Mouse (Mus musculus): Measurements from ENCODE around the gene Shisa9. TPM values are rescaled to one million over a fixed set of nuclear protein-coding genes. Genes with fewer than 3 reads are reported as not detected.

Gene Shisa9
- polyA plus RNA-seq, 1 experiment = 0.05 TPM

DNA sequence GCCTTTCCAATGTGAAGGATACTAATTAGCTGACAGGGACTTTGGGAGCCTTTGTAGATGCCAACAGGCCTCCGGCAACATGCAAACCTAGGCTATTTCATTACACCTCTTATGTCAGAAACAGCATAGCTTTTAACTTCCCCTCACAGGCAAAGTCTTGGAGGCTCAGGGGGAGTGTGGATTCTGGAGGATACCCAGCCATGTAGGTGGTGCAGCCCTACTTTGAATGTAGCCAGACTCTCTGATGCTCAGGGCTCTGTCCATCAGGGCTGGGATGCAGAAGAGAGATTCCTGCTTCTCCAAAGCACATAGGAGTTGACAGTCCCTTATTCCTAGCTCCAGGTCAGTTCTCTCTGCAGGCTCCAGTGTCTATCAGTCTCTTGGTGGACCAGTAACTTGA is 133.0 kb downstream of the Shisa9 start:
- Histone ChIP-seq H3K4me3 (ENCODE audit: extremely low read depth, insufficient read depth, insufficient read length) (no peak overlapping the region), H3K4me1 (ENCODE audit: control insufficient read depth, insufficient read depth, insufficient read length) (no peaks in the 10 kb centered on the region), H3K27ac (ENCODE audit: insufficient read depth, low read length) (no peak overlapping the region), H3K27me3 (ENCODE audit: control insufficient read depth, insufficient read depth, low read length) (no peaks in the 10 kb centered on the region), H3K36me3 (ENCODE audit: control insufficient read depth, insufficient read depth, low read length) (no peaks in the 10 kb centered on the region)
- 94% methylated on average over 1 of the region's 1 CpGs for WGBS
- no peak for DNase-seq (ENCODE audit: low read depth in 1 of 2, low spot score in 2 of 2)
- TF ChIP-seq CTCF (IDR thresholded peaks at IDR 0.05; ENCODE audit: extremely low read depth, insufficient read depth, insufficient read length, insufficient replicate concordance) (no peak), POLR2A (IDR thresholded peaks at IDR 0.05; ENCODE audit: low read depth, low read length) (no peak)

DNA sequence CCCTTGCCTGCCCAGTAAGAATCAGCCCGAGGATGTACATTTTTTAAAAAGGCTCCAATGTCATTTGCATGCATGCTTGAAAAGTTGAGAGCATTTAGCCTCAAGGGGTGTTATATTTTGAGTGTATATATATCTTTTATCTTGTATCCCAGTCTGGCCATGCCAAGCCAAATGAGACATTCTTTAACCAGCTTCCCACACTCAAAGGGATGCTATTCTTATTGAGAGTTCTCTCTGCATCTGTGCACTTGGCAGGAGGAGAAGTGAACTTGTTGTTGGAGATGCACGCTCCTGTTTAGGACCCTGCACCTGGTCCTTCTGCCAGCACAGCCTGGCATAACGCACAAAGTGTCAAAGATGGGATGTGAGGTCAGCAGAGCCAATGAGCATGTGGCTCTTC is 135.6 kb downstream of the Shisa9 start:
- WGBS = 87% methylated on average over 3 of the region's 3 CpGs

DNA sequence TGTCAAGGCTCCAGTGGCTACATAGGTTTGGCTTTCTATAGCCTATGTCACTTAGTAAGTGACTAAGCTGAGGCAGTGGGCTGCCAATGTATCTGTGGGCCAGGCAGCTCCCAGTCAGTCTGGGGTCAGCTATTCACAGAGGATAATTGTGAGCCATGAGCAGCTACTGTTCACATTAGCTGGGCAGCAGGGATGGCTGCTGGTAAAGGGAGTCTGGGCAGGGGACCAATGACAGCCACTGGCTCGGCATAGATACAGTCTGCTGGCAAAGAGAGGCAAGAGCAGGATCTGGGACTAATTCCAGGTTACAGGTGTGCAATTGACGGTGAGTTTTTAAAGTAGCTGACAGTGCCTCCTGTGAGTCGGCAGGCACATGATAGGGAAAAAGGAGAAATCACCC is 145.9 kb downstream of the Shisa9 start:
- no peaks in the 10 kb centered on the region for H3K27me3 ChIP-seq (ENCODE audit: control insufficient read depth, insufficient read depth, low read length)
- H3K27ac ChIP-seq (ENCODE audit: insufficient read depth, low read length) = no peak overlapping the region
- WGBS = 87% methylated on average over 3 of the region's 3 CpGs
- no peak overlapping the region for H3K4me3 ChIP-seq (ENCODE audit: extremely low read depth, insufficient read depth, insufficient read length)
- no peaks in the 10 kb centered on the region for H3K4me1 ChIP-seq (ENCODE audit: control insufficient read depth, insufficient read depth, insufficient read length)
- TF ChIP-seq POLR2A (IDR thresholded peaks at IDR 0.05; ENCODE audit: low read depth, low read length) (no peak), CTCF (IDR thresholded peaks at IDR 0.05; ENCODE audit: extremely low read depth, insufficient read depth, insufficient read length, insufficient replicate concordance) (no peak)
- DNase-seq (ENCODE audit: low read depth in 1 of 2, low spot score in 2 of 2) = no peak
- no peaks in the 10 kb centered on the region for H3K36me3 ChIP-seq (ENCODE audit: control insufficient read depth, insufficient read depth, low read length)

More for the DNA sequence above, 135.6 kb downstream of the Shisa9 start:
- H3K4me1 ChIP-seq (ENCODE audit: control insufficient read depth, insufficient read depth, insufficient read length) = no peaks in the 10 kb centered on the region
- H3K4me3 ChIP-seq (ENCODE audit: extremely low read depth, insufficient read depth, insufficient read length) = no peak overlapping the region
- no peak overlapping the region for H3K27ac ChIP-seq (ENCODE audit: insufficient read depth, low read length)
- H3K27me3 ChIP-seq (ENCODE audit: control insufficient read depth, insufficient read depth, low read length) = no peaks in the 10 kb centered on the region
- H3K36me3 ChIP-seq (ENCODE audit: control insufficient read depth, insufficient read depth, low read length) = no peaks in the 10 kb centered on the region
- TF ChIP-seq POLR2A (IDR thresholded peaks at IDR 0.05; ENCODE audit: low read depth, low read length) (no peak), CTCF (IDR thresholded peaks at IDR 0.05; ENCODE audit: extremely low read depth, insufficient read depth, insufficient read length, insufficient replicate concordance) (no peak)
- DNase-seq (ENCODE audit: low read depth in 1 of 2, low spot score in 2 of 2) = no peak

DNA sequence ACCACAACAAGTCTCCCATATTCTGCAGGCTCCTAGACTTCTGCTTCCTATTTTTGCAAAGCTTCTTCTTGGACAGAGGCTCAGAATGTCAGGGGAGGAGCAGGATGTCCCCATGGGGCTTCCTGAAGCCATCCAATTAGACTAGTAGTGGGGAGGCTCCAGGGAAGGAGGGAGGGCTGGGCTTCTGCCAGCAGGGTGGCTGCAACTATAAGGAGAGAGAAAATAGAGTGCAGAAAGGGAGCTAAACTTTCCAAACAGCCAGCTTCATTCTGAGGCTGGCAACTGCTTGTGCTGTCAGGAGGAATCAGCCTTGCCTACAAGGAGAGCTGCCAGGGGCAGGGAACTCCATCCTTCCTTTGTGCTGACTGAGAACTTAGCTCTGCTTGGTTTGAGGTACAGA is 162.8 kb downstream of the Shisa9 start:
- TF ChIP-seq POLR2A (IDR thresholded peaks at IDR 0.05; ENCODE audit: low read depth, low read length) = no peak
- TF ChIP-seq CTCF (IDR thresholded peaks at IDR 0.05; ENCODE audit: extremely low read depth, insufficient read depth, insufficient read length, insufficient replicate concordance) = no peak
- DNase-seq (ENCODE audit: low read depth in 1 of 2, low spot score in 2 of 2) = no peak

DNA sequence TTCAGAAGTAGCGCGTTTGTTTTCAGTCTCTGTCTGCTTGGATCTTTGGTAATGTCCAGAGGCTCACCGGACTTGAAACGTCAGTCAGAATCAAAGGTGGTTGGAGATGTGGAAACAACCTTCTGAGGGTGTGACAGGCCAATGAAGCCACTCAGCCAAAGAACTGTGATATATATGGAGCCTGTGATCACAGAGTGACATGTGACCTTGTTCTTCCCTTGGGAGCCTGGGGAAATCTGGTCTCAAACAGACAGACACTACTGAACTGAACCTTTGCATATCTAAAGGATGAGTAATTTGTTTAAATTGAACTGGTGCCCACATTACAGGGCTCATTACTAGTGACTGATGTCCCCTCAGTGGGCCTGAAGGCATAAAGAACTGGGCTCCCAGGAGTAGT is 168.1 kb downstream of the Shisa9 start:
- H3K4me1 ChIP-seq (ENCODE audit: control insufficient read depth, insufficient read depth, insufficient read length) = no peaks in the 10 kb centered on the region
- H3K27me3 ChIP-seq (ENCODE audit: control insufficient read depth, insufficient read depth, low read length) = no peaks in the 10 kb centered on the region
- DNase-seq (ENCODE audit: low read depth in 1 of 2, low spot score in 2 of 2) = no peak
- TF ChIP-seq CTCF (IDR thresholded peaks at IDR 0.05; ENCODE audit: extremely low read depth, insufficient read depth, insufficient read length, insufficient replicate concordance) (no peak), POLR2A (IDR thresholded peaks at IDR 0.05; ENCODE audit: low read depth, low read length) (no peak)
- no peaks in the 10 kb centered on the region for H3K36me3 ChIP-seq (ENCODE audit: control insufficient read depth, insufficient read depth, low read length)
- H3K4me3 ChIP-seq (ENCODE audit: extremely low read depth, insufficient read depth, insufficient read length) = no peak overlapping the region
- WGBS = 95% methylated on average over 4 of the region's 4 CpGs
- no peak overlapping the region for H3K27ac ChIP-seq (ENCODE audit: insufficient read depth, low read length)

More for the DNA sequence above, 162.8 kb downstream of the Shisa9 start:
- Histone ChIP-seq H3K27ac (ENCODE audit: insufficient read depth, low read length) (no peak overlapping the region), H3K36me3 (ENCODE audit: control insufficient read depth, insufficient read depth, low read length) (no peaks in the 10 kb centered on the region), H3K4me3 (ENCODE audit: extremely low read depth, insufficient read depth, insufficient read length) (no peak overlapping the region), H3K27me3 (ENCODE audit: control insufficient read depth, insufficient read depth, low read length) (no peaks in the 10 kb centered on the region), H3K4me1 (ENCODE audit: control insufficient read depth, insufficient read depth, insufficient read length) (no peaks in the 10 kb centered on the region)

DNA sequence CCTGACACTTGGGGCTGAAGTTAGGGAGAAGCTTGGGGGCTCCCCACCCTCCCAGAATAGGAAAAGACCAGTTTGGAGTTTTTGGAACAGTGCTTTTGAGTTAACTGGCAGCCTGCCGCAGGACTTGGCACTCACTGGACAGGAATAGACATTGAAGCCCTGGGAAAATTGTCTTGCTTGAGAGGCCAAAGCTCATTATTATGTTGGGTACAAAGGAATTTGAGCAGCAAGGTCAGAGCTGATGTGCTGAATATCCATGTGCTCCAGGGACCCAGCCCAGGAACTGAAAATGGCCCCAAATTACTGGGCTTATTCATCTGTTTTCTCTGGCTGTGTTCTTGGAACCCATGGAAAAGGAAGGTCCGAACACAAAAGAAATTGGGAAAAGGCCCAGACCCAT is 170.6 kb downstream of the Shisa9 start:
- no peak for DNase-seq (ENCODE audit: low read depth in 1 of 2, low spot score in 2 of 2)
- no peaks in the 10 kb centered on the region for H3K27me3 ChIP-seq (ENCODE audit: control insufficient read depth, insufficient read depth, low read length)
- WGBS = 94% methylated on average over 2 of the region's 2 CpGs
- no peak overlapping the region for H3K27ac ChIP-seq (ENCODE audit: insufficient read depth, low read length)
- no peaks in the 10 kb centered on the region for H3K4me1 ChIP-seq (ENCODE audit: control insufficient read depth, insufficient read depth, insufficient read length)
- H3K36me3 ChIP-seq (ENCODE audit: control insufficient read depth, insufficient read depth, low read length) = no peaks in the 10 kb centered on the region
- no peak for TF ChIP-seq CTCF (IDR thresholded peaks at IDR 0.05; ENCODE audit: extremely low read depth, insufficient read depth, insufficient read length, insufficient replicate concordance)
- TF ChIP-seq POLR2A (IDR thresholded peaks at IDR 0.05; ENCODE audit: low read depth, low read length) = no peak
- H3K4me3 ChIP-seq (ENCODE audit: extremely low read depth, insufficient read depth, insufficient read length) = no peak overlapping the region

DNA sequence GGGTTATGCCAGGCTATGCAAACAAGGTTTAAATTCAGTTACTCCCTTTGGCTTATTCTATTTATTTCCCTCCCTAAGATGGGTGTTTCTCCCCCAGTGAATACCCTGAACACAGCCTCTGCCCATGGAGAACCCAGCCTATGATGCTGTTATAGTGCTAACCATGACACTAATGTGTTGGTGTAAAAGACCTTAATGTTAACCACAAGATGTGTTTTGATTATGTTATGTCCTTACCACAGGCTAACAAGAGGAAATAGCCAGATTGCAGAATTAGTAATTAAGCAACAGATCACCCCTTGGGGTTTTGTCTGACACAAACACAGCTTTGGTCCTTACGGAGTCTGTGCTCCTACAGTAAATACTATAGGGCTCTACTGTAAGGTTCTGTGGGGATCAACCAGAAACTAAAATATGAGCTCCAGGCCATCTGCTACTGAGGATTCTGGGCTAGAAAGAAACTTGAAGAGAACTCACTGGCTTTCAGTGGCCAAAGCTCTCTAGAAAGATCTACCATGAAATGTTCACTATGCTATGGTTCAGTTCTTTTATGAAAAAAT is 189.6 kb downstream of the Shisa9 start:
- no peak overlapping the region for H3K4me3 ChIP-seq (ENCODE audit: extremely low read depth, insufficient read depth, insufficient read length)
- H3K27ac ChIP-seq (ENCODE audit: insufficient read depth, low read length) = no peak overlapping the region
- 87% methylated on average over 1 of the region's 1 CpGs for WGBS
- no peaks in the 10 kb centered on the region for H3K4me1 ChIP-seq (ENCODE audit: control insufficient read depth, insufficient read depth, insufficient read length)
- no peaks in the 10 kb centered on the region for H3K36me3 ChIP-seq (ENCODE audit: control insufficient read depth, insufficient read depth, low read length)
- no peak for TF ChIP-seq CTCF (IDR thresholded peaks at IDR 0.05; ENCODE audit: extremely low read depth, insufficient read depth, insufficient read length, insufficient replicate concordance)
- no peak for TF ChIP-seq POLR2A (IDR thresholded peaks at IDR 0.05; ENCODE audit: low read depth, low read length)
- no peaks in the 10 kb centered on the region for H3K27me3 ChIP-seq (ENCODE audit: control insufficient read depth, insufficient read depth, low read length)
- no peak for DNase-seq (ENCODE audit: low read depth in 1 of 2, low spot score in 2 of 2)

Data from spleen, adult 2 months (tissue).